Mouse (Mus musculus): ENCODE data around the gene Gm20605.
"Not testable (repeated sequence)": the region's sequence is repeated elsewhere in the genome, so short reads cannot be mapped to it uniquely, and the experiment has no call there.

Gene Gm20605

DNA sequence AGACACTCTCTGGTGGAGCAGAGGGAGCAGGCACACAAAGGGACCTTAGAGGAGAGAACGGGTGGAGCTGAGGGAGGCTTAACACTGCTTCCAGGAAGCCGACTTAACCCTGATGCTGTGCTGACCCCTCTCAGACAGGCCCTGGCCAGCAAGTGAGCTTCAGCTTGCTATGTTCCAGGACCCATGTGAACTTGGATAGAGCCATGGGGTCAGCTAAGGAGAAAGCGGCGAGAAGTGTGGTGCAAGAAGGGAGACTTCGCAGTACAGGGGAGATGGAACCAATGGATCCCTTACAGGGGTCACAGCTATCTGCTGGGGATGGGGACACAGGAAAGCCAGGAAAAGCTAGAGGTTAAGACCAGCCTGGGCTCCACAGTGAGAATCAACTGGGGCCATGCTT lies 15.9 kb upstream of the Gm20605 start:
- peak in 1 of 2 experiments; percentile 26 for DNase-seq (ENCODE audit: low spot score in 2 of 2)

GRCm38 (mm10) chr5:137613550-137613949 lies 15.4 kb upstream of the Gm20605 start, which contains the start of gene Pcolce:
Gene Pcolce (minus strand): TSS chr5:137613784.
- peak; percentile 75 to 83 for DNase-seq (ENCODE audit: low spot score in 2 of 2)

- DNase-seq (ENCODE audit: low spot score in 2 of 2), result not testable (repeated sequence)
Measured at GRCm38 (mm10) chr5:137614921-137615320, 14.1 kb upstream of the Gm20605 start.

DNA sequence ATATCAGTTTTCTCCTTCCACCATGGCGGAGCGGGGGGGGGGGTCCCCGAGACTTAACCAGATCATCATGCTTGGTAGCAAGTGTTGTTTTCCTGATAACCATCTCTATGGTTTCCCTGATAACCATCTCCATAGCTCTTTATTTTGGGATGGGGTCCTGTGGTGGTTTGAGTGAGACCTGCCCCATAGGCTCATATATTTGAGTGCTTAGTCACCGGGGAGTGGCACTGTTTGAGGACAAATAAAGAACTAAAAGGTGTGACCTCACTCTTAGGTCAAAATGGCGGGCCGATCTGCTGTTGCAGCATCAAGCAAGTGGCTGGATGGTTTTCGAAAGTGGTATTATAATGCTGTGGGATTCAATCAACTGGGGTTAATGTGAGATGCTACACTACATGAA lies 13.6 kb upstream of the Gm20605 start:
- DNase-seq (ENCODE audit: low spot score in 2 of 2), result no peak

DNA sequence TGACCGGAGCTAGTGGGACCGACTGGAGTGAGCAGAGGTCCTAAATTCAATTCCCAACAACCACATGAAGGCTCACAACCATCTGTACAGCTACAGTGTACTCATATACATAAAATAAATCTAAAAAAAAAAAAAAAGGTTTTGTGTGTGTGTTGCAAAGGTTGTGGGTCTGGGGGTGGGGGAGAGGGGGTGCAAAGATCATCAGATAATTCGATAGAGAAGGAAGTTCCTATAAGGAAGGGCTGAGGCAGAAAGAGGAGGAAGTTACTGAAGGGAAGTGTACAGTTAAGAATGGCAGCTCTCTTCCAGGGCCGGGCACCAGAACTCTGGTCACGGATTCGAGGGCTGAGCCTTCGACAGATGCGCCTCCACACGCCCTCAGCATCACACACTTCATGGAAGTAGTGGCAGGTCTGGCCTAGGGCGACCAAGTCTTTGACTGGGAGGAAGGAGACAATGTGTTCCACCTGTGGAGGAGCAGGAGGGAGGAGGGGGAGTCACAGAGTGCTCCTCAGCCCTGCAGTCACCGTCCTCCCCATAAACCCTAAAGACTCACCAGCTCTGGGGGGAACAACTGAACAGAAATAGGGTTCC lies 4.9 kb upstream of the Gm20605 start:
- DNase-seq (ENCODE audit: low spot score in 2 of 2), result no peak

DNA sequence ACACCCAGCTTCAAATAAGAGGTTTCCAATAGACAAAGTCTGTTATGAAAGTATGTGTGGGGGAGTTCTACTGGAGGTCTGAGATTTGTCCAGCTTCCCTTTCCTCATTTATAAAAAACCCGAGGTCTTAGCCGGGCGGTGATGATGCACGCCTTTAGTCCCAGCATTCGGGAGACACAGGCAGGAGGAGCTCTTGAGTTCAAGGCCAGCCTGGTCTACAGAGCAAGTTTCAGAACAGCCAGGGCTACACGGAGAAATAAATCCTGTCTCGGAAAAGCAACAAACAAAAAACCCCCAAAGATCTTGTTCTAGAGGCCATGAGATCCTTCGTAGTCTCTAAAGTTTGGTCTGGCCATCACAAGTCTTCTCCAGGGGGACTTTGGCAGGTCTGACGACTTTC lies 984 bp upstream of the Gm20605 start:
- no peak for DNase-seq (ENCODE audit: low spot score in 2 of 2)

DNA sequence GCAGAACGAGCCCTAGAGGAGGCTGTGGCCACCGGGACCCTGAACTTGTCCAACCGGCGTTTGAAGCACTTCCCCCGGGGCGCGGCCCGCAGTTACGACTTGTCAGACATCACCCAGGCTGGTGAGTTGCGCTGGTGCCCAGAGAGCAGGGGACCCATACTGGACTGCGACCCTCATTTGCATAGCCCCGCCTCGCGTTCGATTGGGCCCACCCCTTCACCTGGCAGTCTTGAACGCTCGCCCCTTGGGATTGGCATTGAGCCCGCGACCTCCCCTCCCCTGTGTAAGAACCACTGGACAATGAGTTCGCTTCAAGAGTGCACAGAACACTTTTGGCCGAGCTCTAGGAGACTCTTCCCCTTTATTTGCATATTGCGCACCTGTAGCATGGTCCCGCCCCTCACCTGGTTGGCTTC lies 339 bp downstream of the Gm20605 start:
- no peak for DNase-seq (ENCODE audit: low spot score in 2 of 2)

GRCm38 (mm10) chr5:137629906-137630545 lies 1.1 kb downstream of the Gm20605 start:
- peak in 1 of 2 experiments; percentile 38 for DNase-seq (ENCODE audit: low spot score in 2 of 2)

DNA sequence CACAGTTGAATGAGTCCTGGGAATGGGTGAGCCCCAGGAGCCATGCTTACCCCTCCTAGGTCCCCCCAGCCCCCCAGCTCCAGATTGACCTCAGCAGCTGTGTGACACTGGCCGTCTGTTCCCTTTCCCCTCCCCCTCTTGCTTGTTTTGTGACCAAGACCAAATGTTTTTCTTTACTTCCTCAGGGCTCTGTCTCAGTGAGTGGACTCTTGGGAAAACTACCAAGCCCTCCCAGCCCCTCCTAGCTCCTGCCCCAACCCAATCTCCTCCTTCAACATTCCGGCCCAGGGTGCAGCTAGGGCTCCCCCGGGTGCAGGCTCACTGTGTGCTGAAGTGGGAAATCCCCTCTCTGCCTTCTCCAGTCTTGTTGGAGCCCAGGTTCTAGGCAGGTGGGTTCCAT lies 1.6 kb downstream of the Gm20605 start:
- peak in 1 of 2 experiments; percentile 21 for DNase-seq (ENCODE audit: low spot score in 2 of 2)

GRCm38 (mm10) chr5:137631171-137631570 lies 2.2 kb downstream of the Gm20605 start:
- DNase-seq (ENCODE audit: low spot score in 2 of 2), result peak in 1 of 2 experiments; percentile 20

GRCm38 (mm10) chr5:137631591-137631990 lies 2.6 kb downstream of the Gm20605 start:
- DNase-seq (ENCODE audit: low spot score in 2 of 2), result no peak

DNA sequence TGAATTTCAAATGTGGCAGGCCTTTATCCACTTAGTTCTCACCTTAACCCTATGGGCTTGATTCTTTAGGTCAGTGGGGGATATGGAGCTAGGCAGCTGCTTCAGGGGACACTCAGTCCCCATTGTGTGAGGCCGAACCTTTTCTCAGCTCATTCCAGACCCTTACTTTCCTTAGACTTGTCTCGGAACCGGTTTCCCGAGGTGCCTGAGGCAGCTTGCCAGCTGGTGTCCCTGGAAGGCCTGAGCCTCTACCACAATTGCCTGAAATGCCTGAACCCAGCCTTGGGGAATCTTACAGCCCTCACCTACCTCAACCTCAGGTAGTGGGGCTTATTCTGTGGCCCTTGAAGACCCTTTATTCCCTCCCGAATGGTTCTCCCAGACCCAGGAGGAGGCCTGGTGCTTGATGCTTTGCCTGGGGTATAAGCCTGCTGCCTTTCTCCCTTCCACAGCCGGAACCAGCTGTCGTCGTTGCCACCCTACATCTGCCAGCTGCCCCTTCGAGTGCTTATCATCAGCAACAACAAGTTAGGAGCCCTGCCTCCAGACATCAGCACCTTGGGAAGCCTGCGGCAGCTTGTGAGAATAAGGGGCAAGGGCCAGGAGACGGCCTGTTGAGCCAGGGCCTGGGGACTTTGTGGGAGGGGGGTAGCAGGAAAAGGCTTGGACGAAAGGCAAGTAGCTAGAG lies 4.6 kb downstream of the Gm20605 start:
- no peak for DNase-seq (ENCODE audit: low spot score in 2 of 2)

GRCm38 (mm10) chr5:137639472-137639871 lies 10.5 kb downstream of the Gm20605 start:
- DNase-seq (ENCODE audit: low spot score in 2 of 2), result no peak

GRCm38 (mm10) chr5:137641054-137641453 lies 12.1 kb downstream of the Gm20605 start, which contains the start of gene Sap25:
Gene Sap25 (plus strand): TSS chr5:137641334.
- DNase-seq (ENCODE audit: low spot score in 2 of 2), result peak in 1 of 2 experiments; percentile 37

GRCm38 (mm10) chr5:137642886-137643285 lies 13.9 kb downstream of the Gm20605 start:
- DNase-seq (ENCODE audit: low spot score in 2 of 2), result no peak

DNA sequence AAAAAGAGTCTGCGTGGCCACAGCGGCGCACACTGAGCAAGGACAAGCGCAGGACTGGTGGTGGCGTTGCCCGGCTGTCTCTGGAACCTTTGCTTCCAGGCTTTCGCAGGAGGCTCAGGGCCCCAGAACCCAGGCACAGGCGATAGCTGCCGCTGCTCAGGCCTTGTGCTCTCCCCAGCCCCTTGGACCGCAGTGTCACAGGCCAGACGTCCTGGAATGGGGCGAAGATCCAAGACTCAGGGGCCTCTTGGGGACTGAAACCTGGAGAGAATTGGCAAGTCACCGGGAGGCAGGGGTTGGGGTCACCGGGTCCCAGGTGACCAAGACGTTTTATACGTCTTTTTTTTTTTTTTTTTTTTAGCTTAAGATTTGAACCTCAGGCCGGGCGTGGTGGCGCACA lies 15.5 kb downstream of the Gm20605 start:
- peak in 1 of 2 experiments; percentile 35 for DNase-seq (ENCODE audit: low spot score in 2 of 2)

DNA sequence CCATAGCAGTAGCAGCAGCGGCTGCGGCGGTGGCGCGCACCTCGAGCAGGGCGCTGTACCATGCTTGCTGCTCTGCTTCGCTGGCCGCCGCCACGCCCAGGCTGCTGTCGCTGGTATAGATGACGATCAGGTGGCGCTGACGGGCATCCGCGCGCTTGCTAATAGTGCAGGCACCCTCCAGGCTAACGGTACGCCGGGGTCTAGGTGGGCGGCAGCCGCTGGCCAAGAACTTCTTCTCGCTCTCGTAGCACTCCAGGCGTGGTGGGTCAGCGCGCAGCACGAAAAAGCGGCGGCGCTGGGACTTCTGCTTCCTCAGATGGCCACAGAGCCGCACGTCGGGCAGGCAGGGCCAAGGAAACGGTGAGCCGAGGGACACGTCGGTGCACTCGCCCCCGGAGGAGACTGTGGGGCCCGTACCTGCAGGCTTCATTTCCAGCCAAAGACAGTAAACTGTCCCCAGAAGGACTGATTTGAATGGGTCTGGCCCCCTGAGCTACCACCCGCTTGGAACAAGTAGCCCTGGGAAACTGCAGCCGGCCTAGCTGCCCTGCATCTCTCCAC lies 16.2 kb downstream of the Gm20605 start:
- DNase-seq (ENCODE audit: low spot score in 2 of 2), result no peak

GRCm38 (mm10) chr5:137645652-137646091 lies 16.7 kb downstream of the Gm20605 start, which contains the start of gene Irs3:
Gene Irs3 (minus strand): TSS chr5:137645714.
- DNase-seq (ENCODE audit: low spot score in 2 of 2), result peak in 1 of 2 experiments; percentile 58

- no peak for DNase-seq (ENCODE audit: low spot score in 2 of 2)
Measured at GRCm38 (mm10) chr5:137647827-137648601, 19.0 kb downstream of the Gm20605 start.

GRCm38 (mm10) chr5:137649251-137649650 lies 20.3 kb downstream of the Gm20605 start:
- no peak for DNase-seq (ENCODE audit: low spot score in 2 of 2)
